Mouse (Mus musculus) G1E (cell line): Measurements from ENCODE around the gene Wnt7b.

ENCODE experiments used
- CTCF ChIP-seq: IDR thresholded peaks from 2 replicates; pipeline ENCODE4 v1.5.1; 2012; ENCODE audit warnings: low read depth, low read length, inconsistent platforms, mixed read lengths
- TAL1 ChIP-seq: conservative IDR thresholded peaks from 2 replicates; pipeline ENCODE4 v1.6.1; 2012; ENCODE audit warnings: low read depth, low read length, inconsistent platforms, mixed read lengths

DNA sequence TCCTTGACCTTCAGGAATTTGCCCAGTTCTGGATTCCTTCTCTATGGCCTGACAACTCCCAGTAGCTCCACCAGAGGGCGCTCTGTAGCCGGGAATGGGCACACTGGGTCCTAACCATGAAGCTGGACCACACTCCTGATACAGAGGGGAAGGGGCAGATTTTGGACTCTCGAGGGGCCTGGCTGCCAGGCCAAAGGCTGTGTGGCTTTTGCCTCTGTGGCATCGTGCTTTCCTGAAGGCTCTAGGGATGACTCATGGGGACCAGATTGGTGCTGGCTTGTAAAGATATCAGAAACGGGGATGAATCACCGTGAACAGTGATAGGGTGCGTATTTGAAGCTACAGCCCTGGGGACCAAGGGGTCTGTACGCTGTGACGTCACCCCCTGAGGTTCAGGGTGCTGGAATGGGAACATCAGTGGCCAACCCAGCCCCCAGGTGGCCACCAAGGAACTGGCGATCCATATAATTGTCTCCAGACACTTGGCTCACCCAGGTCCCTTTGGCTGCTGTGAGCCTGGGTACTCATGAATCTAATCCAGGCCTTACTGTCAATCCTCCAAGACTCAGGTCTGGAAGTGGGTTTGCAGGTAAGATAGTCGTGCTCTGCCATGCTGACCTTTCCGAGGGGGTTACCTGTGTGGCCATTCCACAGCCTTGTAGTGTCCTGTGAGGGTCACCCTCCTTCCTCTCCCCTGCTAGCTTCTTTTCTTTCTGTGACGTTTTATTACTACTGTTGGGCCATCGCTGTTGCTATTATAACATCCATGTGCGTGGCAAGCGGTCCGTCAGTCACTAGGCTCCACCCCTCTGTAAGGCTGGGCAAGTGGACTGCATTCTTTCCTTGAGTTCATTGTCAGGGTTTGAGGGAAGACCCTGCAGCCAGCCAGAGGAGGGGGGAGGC lies 17.0 kb upstream of the Wnt7b start:
- TF ChIP-seq CTCF (peak; percentile 84), TAL1 (no peak)
